Mouse (Mus musculus) adrenal gland, postnatal 36 days (tissue): Measurements from ENCODE around the gene Sox1. TPM values are rescaled to one million over a fixed set of nuclear protein-coding genes. Genes with fewer than 3 reads are reported as not detected.

ENCODE experiments used
- DNase-seq, 2 experiments: peaks; one replicate each; pipeline ENCODE4 v3.0.0; 2021; ENCODE audit warnings: mixed read lengths in 1 of 2
- total RNA-seq, 2 experiments: library from RNA; stranded (reverse); gene quantifications; 2 replicates each; pipeline ENCODE4 v1.2.3; 2021

Gene Sox1
- total RNA-seq, 2 experiments from 2014 or later, result not detected

DNA sequence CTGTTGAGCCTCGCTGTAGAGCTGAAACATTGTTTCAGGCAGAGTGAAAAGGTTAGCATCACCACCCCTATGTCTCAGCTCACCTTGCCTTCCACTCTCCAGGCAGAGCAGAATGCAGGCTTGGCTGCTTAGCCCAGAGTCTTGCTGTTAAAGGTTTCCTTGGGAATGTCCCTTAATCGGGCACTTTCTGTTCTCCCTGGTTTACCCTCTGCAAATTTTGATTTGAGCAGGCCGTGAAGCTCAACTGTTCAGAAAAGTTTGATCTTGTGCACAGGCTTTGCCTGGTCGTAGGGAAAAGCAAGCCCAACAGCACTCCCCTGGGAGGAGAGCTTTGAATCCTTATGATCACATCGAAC, 6.0 kb upstream of the Sox1 start:
- no peak for DNase-seq

DNA sequence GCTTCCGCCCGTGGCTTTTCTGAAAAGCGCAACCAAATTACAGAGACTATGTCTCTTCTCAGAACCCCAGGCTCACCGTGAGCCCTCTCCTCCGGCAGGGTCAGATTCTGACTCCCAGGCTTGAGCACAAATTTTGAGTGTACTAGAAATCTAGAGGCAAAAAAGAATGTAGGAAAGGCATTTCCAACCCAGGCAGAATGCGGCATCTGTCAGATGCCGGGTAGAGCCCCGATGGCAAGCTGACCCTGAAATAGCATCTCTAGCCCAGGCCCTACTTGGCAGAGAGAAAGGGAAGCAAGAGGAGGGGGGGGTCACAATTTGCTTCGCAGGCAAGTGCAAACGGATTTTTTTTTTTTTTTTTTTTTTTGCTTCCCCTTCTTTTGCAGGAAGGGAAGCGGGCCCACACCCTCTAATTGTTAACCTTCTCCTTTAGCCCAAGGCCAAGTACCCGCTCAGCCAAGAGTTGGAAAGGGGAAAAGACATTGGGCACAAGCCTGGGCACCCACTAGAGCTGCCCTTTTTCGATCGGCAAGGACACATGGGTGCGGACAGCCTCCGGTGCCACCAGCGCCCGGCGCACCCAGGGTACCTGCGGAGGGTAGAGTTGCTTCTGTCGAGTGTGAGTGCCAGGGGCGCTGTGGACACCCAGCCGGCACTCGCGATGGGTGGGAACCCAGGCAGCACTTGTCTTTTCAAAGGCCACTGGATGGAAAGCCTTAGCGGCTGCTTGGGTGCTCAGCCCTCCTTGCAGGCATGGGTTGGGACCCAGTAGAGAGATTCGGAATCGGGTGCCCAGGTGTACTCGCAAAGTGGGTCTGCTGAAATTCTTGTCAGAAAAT, 5.1 kb upstream of the Sox1 start:
- no peak for DNase-seq

DNA sequence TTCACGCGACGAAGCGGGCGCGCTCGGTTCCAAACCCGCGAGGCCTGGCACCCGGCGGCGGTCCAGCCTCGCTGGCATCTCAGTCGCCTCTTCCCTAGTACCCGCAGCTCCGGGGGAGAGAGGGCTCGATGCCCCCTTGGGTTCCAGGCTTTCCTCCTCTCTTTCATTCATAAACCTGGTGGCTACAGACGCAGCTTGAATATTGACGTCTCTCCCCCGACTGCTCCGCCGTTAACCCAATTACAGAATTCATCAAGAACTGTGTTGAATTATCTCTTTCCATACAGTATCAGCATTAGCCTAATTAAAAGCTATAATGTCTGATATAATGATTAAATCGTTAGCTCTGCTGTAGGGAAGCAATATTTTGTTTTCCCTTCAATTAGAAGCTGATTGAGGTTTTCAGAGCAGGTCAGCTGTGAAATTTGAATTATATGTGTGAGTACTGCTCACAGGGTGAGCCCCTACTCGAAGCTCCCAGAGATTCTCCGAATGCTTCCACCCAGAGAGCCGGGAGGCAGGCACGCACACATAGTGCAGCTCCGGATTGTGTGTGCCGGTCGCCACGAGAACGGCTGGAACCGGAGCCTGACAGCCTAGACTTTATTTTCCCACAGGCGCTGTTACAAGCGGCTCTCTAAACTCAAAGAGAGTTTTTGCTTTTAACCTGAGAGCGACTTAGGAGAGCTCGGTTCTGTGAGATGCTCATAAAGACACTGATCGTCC, 4.3 kb upstream of the Sox1 start:
- DNase-seq, result no peak

DNA sequence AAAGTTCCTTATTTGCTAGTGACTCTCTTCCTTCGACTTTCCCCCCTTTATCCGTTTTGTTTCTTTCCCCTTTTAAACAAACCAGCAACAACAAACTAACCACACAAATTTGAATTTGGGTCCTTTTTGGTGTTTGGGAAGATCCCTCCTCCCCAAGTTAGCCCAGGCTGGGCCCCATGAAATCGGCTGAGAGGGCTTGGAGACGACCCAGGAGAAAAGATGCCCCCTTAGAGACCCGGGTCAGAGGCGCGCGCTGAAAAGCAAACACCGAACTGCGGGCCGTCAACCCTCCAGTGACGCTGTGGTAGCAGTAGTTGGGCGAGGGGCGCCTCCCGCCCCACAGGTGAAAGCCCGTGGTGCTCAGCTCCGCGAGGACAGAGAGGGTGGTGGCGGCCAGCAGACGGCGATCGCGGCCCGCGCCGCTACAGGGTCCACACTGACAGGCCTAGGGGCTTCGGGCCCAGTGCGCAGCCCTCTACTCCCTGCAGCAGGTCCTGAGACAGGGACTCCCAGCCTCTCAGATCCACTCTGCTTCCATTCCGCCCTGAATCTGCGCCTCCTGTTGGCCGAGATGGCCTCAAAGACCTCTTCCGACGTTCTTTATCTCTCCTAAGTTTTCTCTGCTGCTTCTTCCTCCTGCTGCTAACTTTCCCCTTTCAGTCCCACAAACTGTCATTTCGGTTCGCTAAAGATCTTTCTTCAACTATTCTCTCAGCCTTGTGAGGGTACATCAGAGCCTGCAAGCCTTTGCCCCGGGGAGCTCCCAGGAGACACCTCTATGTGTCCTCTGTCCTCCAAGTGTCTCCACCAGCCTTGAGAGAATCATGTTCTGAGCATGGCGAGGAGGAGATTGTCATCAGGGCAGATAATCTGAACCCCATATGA, 3.5 kb upstream of the Sox1 start:
- no peak for DNase-seq

DNA sequence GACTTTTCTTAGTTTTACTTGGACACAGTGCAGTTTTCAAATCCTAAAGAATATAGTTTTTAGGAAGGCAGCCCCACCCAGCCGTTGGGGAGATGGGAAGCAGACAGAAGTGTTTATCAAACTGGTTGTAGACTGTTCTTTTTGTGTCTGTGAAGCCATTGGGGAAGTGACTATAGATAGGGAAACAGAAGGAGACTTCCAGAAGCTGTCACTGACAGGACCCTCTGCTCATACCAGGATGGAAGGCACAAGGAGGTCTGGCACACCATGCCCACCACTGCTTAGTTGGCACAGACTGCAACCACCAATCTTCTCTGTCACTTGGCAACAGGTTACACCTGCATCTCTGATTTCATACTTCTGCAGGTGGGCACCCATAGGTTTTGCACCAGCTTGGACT, 2.3 kb upstream of the Sox1 start:
- no peak for DNase-seq

DNA sequence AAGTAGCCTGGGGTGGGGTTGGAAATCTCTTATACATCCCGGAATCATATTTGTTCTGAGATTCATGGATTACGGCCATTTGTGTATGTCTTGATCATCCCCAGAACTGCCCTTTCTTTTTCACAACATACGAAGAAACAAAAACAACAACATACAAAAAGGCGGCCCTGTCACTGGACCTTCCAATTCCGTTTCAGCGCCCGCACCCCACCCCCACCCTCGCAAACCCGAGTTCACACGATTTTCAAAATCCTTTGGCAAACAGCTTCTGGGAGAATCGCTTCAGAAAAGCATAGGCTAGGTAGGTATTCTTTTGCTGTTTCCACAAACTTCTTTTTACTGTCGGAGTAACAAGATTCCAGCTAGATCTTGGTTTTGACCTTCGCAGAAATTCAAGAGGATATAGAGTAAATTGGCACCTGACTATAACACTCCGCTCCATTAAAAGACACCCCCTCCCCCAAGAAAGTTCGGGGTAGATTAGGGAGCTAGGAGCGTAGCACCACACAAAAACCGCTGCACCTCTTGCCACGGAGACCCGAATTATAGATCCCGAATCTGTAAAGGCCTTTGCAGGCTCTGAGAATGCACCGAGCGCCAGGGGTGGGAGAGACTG, 602 bp upstream of the Sox1 start:
- DNase-seq, result no peak

DNA sequence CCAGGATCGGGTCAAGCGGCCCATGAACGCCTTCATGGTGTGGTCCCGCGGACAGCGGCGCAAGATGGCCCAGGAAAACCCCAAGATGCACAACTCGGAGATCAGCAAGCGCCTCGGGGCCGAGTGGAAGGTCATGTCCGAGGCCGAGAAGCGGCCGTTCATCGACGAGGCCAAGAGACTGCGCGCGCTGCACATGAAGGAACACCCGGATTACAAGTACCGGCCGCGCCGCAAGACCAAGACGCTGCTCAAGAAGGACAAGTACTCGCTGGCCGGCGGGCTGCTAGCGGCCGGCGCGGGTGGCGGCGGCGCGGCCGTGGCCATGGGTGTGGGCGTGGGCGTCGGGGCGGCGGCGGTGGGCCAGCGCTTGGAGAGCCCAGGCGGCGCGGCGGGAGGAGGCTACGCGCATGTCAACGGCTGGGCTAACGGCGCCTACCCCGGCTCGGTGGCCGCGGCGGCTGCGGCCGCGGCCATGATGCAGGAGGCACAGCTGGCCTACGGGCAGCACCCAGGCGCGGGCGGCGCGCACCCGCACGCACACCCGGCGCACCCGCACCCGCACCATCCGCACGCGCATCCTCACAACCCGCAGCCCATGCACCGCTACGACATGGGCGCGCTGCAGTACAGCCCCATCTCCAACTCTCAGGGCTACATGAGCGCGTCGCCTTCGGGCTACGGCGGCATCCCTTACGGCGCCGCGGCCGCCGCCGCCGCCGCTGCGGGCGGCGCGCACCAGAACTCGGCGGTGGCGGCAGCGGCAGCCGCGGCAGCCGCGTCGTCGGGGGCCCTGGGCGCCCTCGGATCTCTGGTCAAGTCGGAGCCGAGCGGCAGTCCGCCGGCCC, 1.6 kb downstream of the Sox1 start:
- no peak for DNase-seq

DNA sequence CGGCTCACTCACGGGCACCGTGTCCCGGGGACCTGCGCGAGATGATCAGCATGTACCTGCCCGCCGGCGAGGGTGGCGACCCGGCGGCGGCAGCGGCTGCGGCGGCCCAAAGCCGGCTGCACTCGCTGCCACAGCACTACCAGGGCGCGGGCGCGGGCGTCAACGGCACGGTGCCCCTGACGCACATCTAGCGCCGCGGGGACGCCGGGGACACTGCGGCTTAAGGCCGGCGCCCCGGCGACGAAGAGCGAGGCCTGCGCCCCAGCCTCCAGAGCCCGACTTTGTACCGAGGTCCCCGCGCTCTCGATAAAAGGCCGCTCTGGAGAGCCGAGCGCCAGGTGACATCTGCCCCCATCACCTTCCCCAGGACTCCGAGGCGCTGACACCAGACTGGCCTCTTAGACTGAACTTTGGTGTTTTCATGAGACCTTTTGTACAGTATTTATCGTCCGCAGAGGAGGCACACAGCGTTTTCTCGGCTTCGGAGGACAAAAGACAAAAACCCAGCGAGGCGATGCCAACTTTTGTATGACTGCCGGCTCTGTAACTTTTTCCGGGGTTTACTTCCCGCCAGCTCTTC, 2.3 kb downstream of the Sox1 start:
- no peak for DNase-seq

DNA sequence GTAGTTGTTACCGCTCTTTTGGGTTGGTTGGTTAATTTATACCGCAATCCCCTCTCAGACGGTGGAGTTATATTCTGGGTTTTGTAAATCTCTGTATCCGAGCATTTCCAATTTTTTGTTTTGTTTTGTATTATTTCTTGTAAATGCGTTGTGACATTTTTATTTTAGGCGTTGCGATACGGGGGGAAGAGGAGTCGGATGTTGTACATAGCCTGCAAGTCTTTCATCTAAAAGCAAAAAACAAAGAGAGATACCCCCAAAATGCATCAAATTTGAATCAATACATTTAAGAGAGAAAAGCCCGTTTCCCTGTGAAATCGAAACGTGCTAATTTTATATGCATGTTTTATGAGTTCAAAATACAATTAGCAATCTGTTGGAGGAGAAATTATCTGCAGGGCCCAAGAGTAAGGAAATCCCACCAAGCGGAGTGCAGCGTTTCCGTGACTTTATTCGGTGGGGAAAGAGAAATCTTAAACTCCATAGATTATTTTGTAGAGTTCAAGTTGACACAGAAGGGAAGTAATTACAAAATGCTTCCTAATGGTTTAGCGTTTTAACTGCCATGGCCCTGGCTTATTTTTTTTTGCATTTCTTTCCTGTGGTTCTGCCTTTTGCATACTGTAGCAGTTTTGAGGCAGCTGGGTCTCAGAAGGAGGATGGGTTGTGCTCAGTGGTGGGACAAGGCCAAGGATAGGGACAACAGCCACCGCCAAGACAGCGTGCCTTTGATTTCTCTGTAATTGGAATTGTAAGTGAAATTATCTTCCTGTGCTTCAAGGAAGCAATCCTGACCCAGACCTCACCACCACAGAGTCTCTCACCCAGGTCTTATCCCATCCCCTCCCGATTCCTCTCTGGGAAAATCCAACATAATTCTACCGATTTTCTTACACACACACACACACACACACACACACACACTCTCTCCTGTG, 3.2 kb downstream of the Sox1 start:
- DNase-seq, result no peak

DNA sequence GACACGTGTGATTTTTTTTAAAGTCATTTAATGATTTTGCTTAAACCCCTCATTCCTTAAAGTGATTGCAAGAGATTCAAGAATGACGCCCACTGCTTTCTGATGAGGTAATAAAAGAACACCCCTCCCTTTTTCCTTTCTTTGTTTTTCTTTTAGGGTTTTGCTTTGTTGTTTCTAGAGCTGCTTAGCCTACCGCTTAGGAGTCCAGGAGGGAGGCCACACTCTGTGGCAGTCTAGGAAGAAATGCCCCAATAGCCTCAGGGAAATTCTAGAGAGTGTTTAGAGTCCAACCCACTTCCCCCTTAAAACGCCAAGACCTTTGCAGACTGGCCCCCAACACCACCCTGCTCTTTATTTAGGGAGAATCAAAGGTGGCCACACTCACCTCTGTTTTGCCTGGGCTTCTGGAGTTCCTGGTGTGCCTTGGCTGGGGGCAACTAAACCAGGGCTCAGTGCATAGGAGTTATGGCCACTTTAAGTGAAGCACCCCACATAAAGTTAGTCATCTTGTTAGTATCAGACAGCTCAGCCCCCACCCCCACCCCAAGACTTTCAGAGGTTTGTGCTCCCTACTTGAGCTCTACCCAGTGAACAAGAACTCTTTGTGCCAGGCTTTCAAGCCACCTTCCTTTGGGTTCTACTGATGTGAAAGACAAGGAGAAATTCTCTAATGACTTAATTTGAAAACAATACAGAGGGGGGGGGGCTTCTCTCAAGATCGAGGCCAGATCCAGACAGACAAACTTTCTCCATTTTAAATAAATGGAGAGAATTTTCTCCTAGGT, 4.5 kb downstream of the Sox1 start:
- no peak for DNase-seq

DNA sequence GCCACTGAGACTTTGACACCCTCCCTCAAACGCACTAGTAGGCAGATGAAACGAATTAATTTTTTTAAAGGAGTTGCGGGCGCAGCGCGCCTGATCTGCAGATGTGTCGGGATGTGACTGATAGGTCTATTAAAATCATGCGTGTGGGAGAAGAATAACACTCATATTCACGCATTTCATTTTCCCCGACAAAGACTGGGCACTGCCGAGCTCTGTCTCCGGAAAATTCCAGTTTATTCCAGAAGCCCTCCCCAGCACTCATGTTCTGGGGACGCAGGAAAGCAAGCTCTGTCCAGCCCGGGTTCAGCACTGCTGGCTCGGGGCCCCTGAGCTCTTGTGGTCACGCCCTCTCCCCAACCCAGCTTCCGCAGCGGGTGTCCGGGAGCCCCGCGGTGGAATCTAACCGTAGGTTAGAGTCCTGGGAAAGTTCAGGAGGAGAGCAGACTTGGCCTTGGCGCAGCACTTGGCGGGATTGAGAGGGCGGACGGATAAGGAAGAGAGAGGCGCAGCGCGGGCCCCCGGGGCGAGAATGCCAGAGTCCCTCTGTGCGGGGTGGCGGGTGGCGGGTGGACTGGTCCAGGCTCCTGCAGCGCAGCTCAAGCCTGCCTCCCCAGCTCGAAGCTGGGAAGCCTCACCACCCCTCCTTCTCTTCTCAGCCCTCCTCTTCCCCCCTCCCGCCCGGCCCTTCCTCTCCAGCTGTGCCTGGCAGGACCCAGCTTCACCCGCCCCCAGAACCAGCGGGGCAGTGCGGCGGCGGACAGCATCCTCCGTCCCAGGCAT, 5.7 kb downstream of the Sox1 start:
- no peak for DNase-seq

DNA sequence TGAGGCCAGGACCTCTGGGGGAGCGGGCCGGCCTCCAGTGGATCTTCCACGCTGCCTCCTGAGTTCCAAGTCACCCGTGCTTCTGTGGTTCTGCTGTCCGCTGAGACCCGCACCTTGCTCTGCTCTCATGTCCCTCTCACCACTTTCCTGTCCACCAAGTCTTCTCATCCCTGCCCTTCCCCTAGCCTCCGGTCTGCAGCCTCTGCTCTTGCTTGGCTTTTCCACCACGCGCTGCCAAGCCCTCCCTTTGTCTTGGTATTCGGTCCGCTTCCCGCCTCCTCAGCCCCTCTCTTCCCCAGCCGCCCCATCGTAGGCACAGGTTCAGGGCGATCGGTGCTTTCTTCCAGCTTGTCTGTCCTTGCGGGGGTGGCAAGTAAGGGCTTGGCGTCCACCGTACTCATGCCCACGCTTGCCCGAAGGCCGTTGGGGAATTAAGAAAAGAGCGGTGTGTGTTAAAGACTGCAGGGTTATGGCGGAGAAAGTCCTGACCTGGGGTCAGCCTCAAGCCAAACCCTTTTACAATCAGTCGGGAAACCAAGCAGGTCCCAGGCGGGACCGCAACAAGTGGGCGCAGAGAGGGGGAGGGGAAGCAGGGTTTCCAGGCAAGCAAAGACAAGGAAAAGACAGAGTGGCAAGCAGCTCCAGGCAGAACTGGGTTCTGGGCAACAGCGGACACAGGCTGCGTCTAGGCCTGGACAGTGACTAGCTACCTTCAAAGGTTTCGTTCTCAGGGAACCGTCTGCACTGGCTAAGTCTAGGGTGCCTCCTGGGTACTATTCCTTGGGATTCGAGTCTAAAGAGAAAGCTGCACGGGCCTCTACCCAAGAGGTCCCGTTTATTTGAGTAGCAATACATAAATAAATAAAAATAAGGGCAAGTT, 6.5 kb downstream of the Sox1 start:
- DNase-seq, result no peak

DNA sequence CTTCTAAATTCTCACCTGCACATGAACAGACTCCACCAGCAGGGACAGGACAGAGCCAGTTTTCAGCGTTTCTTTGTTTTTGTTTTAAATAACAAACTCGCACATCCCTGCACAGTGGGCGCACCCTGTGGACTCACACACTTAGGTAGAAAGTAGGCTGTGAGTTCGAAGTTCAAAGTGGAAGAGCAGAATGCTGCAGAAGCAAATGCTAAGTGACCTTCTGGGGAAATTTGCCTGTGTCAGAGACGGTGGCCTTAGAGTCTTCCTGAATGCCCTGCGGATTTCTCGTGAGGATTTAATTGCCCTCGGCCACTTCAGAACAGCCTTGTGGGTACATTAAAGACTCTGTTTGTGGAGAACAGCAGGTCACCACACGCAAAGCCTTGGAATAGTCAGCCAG, 7.6 kb downstream of the Sox1 start:
- DNase-seq, result no peak

DNA sequence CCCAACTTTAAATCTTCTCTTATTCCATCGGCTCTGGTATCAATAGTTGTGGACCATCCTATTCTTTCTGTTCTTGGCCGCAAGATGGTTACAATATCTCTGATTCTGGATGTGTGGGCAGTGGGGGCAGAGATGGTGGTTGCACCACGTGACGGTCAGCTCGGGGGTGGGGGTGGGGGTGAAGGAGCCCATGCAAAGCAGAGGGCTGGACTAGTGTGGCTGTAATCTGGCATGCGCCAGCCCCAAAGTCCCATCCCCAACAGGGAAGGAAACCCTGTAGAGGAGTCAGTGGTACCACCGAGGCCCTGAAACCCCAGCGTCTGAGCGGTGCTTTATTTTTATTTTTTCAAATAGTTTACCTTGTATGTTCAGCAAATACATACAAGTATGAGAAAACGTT, 12.9 kb downstream of the Sox1 start:
- DNase-seq, result no peak

DNA sequence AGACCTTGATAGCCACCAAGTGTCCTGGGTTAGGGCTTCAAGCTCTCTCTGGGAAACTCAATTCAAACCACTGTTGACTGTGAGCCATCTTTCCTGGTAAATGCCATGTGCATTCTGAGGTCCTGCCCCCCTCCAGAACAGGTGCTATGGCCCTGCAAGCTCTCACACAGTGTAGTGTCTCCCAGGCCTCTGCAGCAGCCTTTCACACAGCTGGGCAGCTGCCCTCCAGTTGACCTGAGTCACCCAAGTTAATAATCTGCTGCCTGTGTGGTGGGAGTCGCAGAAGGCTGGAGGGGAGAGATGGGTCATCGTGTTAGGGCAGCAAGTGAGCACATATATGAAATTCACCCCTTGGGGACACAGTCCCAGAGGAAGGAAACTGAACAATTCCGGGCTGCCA, 14.9 kb downstream of the Sox1 start:
- DNase-seq, result no peak

DNA sequence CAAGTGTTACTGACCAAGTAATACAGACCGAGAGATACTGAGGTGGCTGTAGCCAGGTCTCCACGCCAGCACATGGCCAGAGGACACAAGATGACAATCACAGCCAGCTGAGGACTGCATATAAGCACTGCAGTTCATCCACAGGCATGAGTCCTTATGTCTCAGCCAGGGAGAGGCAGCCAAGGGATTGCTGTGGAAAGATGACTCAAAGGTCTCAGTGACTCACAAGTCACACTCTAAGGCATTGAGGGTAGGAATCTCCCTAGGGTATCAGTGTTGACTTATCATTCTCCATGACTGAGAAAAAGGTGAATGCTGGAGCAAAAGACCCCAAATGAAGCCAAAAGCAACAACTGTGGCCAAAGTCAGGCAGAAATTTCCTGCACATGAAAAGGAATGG, 22.0 kb downstream of the Sox1 start:
- DNase-seq, result peak; percentile 22 to 32

DNA sequence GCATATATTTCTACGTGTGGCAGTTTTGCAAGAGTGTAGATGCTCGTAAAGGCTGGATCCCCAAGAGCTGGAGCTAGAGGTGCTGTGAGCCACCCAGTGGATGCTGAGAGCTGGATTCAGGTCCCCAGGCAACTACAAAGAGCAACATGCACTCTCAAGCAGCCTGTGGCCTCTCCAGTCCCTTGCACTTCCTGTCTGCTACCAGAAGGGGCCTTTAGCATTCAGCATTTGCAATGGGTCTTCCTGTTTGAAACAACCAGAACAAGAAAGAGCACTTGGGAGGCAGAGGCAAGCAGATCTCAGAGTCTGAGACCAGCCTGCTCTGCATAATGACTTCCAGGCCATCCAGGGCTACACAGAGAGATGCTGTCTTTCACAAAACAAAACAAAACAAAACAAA, 25.4 kb downstream of the Sox1 start:
- DNase-seq, result no peak
